Mouse (Mus musculus) cerebellum, adult 11-12 months (tissue): ENCODE data around the gene Krtap5-1.
"Not testable (repeated sequence)": the region's sequence is repeated elsewhere in the genome, so short reads cannot be mapped to it uniquely, and the experiment has no call there.

ENCODE experiments used
- DNase-seq: peaks from one replicate; pipeline ENCODE4 v3.0.0; 2022

Krtap5-1 gene

GRCm38 (mm10) chr7:142295418-142295817, 1.5 kb downstream of the Krtap5-1 start:
- DNase-seq: no peak

GRCm38 (mm10) chr7:142293851-142294250, 3.1 kb downstream of the Krtap5-1 start:
- not testable (repeated sequence) for DNase-seq

GRCm38 (mm10) chr7:142285910-142286612, 10.9 kb downstream of the Krtap5-1 start:
- not testable (repeated sequence) for DNase-seq

- peak; percentile 44 for DNase-seq
Observed at GRCm38 (mm10) chr7:142285130-142285835, 11.6 kb downstream of the Krtap5-1 start.

GRCm38 (mm10) chr7:142284615-142285080, 12.3 kb downstream of the Krtap5-1 start:
- DNase-seq: peak; percentile 86

- peak; percentile 34 for DNase-seq
Observed at GRCm38 (mm10) chr7:142284023-142284591, 12.8 kb downstream of the Krtap5-1 start.

- DNase-seq: not testable (repeated sequence)
Observed at GRCm38 (mm10) chr7:142282847-142283246, 14.1 kb downstream of the Krtap5-1 start.

- not testable (repeated sequence) for DNase-seq
Observed at GRCm38 (mm10) chr7:142279291-142279690, 17.6 kb downstream of the Krtap5-1 start.

- DNase-seq: peak; percentile 37
Observed at GRCm38 (mm10) chr7:142278183-142278582, 18.7 kb downstream of the Krtap5-1 start.

GRCm38 (mm10) chr7:142274263-142274662, 22.7 kb downstream of the Krtap5-1 start, which contains the start of gene Gm4559:
Gene Gm4559, minus strand, starts transcription at chr7:142274363.
- not testable (repeated sequence) for DNase-seq

- DNase-seq: not testable (repeated sequence)
Observed at GRCm38 (mm10) chr7:142258254-142258653, 38.7 kb downstream of the Krtap5-1 start, which contains the start of gene Gm2431. Gene Gm2431, minus strand, starts transcription at chr7:142258354.

- DNase-seq: peak; percentile 10
Observed at GRCm38 (mm10) chr7:142255517-142255916, 41.4 kb downstream of the Krtap5-1 start.

GRCm38 (mm10) chr7:142249824-142250223, 47.1 kb downstream of the Krtap5-1 start:
- no peak for DNase-seq
